Mouse (Mus musculus) brain, embryonic 14.5 days (tissue): ENCODE measurements at regions not wholly inside any gene's neighbourhood (a gene's known extent, or its start where the extent isn't known, plus 50 kb on each side); places are given as distances from the start of the nearest gene placed in this dataset.

ENCODE experiments used
- CTCF ChIP-seq: fragments of 200-500 bp; IDR thresholded peaks from 2 replicates; pipeline ENCODE4 v1.5.1; 2012; ENCODE audit warnings: inconsistent platforms, mild to moderate bottlenecking, moderate library complexity, borderline replicate concordance; ENCODE audit not compliant: insufficient read depth, insufficient read length; ENCODE audit errors: extremely low read depth
- POLR2A ChIP-seq: fragments of 200-500 bp; IDR thresholded peaks from 2 replicates; pipeline ENCODE4 v1.6.1; 2012; ENCODE audit warnings: mild to moderate bottlenecking, inconsistent platforms, borderline replicate concordance; ENCODE audit not compliant: poor library complexity, insufficient read depth, insufficient read length, severe bottlenecking; ENCODE audit errors: extremely low read depth

GRCm38 (mm10) chr13:59341871-59342270 is 243.2 kb downstream of the Agtpbp1 start:
- TF ChIP-seq CTCF (no peak), POLR2A (no peak)
